Mouse (Mus musculus): ENCODE results near the gene Arhgap45.

Arhgap45 gene

DNA sequence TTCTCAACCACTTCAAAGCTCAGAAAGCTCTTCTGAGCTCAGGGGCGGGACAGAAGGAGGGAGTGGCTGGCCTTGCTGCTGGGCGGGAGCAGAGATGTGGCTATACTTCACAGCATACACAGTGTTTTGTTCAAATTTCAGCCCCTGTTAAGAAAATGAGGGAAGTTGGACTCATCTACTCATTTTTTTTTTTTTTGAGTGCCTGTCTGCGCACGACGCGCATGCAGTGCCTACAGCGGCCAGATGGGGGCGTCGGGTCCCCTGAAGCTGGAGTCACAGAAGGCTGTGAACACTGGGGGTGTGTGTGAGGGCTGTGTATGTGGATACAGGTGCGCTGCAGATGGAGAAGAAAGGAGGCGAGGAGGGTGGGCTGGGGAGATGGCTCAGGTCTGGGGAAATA, 29.5 kb upstream of the Arhgap45 start:
- peak; percentile 96 for DNase-seq (ENCODE audit: low read depth)

GRCm38 (mm10) chr10:79987771-79988505, 28.5 kb upstream of the Arhgap45 start:
- peak; percentile 44 for DNase-seq (ENCODE audit: low read depth)

DNA sequence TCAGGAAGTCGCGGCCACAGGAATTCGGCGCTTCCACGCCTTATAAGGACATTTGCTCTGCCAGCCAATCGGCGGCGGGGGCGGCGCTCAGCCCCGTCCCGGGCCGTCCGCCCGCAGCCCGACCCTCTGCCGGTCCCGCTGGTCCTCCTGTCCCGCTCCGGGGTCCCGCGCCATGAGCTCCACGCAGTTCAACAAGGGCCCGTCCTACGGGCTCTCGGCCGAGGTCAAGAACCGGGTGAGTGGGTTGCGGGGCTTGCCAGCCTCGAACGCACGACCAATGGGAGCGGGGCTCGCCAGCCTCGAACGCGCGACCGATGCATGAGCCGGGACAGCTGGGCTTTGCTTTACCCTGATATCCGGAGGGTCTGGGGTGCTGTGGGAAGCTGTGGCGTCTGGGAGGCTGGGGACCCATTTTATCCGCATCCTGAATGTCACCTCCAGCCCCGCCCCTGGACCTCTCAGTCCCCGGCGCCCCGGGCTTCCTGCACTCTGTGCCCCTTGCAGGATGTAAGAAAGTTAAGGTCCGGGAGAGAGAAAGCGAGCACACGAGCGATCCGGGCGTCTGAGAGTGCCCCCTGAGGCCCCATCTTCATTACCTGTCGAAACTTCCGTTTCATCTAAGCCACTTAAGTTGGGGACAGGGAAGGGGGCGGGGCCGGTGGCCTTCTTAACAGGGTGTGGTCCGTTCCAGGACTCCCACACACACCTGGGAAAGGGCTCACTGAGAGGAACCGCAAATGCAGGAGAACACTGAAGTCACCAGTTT, 27.8 kb upstream of the Arhgap45 start, which contains the start of gene Cnn2:
Cnn2 (plus strand) TSS at position 79 of the 766 bp plus-strand sequence.
- DNase-seq (ENCODE audit: low read depth): peak; percentile 63

DNA sequence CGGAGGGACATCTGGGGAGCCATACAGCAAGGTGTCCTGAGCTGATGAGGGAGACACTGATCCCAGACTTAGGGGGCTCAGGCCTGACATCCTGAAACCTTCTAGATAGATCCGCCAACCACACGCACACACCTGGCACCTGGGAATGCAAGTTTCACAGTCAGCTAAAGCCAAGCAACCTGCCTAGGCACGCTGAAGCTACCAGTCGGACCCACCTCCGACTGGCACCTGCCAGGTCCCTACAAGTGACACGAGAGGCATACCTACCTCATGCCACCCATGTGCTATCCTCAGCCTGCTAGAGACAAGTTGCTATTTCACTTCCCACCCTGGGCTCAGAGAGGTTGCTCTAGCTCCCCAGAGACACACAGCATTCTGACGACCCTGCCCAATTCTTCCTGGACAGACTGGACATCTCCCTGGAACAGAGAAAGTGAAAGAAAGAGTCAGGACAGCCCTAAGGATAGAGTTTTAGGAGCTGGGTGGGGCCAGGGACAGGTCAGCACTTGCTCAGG, 27.1 kb upstream of the Arhgap45 start:
- no peak for DNase-seq (ENCODE audit: low read depth)

GRCm38 (mm10) chr10:79989870-79990269, 26.6 kb upstream of the Arhgap45 start:
- DNase-seq (ENCODE audit: low read depth): no peak

DNA sequence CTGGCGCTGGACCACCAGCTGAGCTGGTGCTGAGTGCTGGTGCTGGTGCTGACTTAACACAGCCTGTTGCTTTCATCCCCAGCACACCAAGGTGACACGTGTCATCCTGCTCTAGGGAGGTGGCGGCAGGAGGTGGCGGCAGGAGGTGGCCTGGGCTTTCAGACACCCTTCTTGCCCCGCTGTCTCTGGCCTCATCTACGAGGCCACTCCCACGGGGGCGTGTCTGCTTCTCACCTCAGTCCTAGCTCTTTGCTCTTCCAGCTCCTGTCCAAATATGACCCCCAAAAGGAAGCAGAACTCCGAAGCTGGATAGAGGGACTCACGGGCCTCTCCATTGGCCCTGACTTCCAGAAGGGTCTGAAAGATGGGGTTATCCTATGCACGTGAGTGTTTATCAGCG, 25.4 kb upstream of the Arhgap45 start:
- DNase-seq (ENCODE audit: low read depth): peak; percentile 29

DNA sequence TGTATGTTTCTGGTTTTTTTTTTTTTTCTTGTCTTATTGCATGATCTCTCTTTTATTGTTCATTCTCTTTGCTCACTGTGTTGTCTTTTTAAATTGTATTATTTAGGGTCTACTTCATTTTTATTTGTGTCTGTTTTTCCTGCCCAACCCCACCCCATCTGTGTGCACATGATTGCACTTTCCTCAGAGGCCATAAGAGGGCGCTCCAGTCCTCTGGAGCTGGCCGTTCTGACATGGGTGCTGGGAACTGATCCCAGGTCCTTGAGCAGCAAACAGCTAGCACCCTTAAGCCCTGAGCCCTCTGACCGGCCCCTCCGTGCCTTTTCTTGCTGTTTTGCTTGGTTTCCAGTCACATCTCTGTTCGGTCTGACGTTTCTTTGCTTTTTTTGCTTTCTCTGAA, 24.9 kb upstream of the Arhgap45 start:
- DNase-seq (ENCODE audit: low read depth): peak; percentile 48

- DNase-seq (ENCODE audit: low read depth): peak; percentile 73
Observed at GRCm38 (mm10) chr10:79994397-79995115, 21.9 kb upstream of the Arhgap45 start.

GRCm38 (mm10) chr10:79995636-79996035, 20.8 kb upstream of the Arhgap45 start:
- DNase-seq (ENCODE audit: low read depth): peak; percentile 51

DNA sequence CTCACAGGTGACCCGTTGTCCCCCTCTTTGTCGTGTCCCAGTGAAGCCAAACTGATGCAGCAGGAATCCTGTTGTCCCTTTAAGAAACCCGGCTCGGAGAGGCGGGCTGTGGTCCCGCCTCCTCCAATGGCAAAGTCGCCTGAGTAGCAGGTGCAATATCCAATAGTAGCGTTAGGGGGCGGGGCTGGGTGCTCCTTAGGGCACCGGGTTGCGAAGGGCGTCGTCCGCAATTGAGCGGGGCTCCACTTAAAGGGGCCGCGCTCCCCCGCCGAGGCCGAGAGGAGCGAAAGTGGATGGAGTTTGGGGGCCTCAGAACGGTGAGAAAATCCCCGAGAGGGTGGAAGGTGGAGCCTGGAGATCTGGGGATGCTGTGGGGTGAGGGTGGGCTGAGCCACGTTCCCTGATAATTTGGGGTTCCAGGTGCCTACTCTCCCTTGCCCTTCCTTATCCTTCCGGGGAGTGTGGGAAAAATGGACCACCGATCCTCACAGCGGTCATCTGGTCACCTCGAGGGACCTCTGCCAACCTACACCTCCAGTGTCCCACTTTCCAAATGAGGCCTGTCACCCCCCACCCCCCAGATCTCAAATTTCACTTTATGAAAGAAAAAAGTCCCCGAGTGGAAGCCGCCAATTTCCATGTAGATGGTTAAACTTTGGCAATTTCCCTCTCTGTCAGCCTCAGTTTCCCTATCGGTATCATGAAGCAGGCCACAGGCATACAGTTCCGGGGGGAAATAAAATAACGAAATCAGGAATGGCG, 20.0 kb upstream of the Arhgap45 start, which contains the start of gene Abca7:
Abca7 (plus strand) TSS at position 223 of the 762 bp plus-strand sequence.
- peak; percentile 96 for DNase-seq (ENCODE audit: low read depth)

GRCm38 (mm10) chr10:79997034-79997760, 19.3 kb upstream of the Arhgap45 start:
- DNase-seq (ENCODE audit: low read depth): peak; percentile 64

DNA sequence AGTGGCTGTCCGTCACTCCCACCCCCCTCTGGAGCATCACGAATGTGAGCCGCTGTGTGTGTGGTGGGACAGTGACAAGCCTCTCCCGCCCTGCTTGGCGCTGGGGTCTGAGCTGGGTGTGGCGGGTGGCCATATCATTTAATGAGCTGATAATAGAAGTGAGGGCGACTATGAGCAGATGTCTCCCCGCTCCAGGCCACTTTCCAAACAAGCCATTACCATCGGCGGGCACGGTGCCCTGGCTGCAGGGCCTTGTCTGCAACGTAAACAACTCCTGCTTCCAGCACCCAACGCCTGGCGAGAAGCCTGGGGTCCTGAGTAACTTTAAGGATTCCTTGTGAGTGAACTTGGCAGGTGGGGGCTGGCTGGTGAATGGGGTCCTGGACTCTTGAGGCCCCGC, 18.6 kb upstream of the Arhgap45 start:
- no peak for DNase-seq (ENCODE audit: low read depth)

GRCm38 (mm10) chr10:80001945-80002344, 14.5 kb upstream of the Arhgap45 start:
- DNase-seq (ENCODE audit: low read depth): no peak

DNA sequence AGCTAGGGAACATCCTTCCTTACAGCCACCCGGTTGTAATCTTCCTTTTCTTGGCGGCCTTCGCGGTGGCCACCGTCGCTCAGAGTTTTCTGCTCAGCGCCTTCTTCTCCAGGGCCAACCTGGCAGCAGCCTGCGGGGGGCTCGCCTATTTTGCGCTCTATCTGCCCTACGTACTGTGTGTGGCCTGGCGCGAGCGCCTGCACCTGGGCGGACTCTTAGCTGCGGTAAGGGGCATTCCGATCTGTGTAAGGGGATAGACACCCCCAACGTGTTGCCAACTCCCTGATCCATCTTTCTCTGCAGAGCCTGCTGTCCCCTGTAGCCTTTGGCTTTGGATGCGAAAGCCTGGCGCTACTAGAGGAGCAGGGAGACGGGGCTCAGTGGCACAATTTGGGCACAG, 13.6 kb upstream of the Arhgap45 start:
- no peak for DNase-seq (ENCODE audit: low read depth)

DNA sequence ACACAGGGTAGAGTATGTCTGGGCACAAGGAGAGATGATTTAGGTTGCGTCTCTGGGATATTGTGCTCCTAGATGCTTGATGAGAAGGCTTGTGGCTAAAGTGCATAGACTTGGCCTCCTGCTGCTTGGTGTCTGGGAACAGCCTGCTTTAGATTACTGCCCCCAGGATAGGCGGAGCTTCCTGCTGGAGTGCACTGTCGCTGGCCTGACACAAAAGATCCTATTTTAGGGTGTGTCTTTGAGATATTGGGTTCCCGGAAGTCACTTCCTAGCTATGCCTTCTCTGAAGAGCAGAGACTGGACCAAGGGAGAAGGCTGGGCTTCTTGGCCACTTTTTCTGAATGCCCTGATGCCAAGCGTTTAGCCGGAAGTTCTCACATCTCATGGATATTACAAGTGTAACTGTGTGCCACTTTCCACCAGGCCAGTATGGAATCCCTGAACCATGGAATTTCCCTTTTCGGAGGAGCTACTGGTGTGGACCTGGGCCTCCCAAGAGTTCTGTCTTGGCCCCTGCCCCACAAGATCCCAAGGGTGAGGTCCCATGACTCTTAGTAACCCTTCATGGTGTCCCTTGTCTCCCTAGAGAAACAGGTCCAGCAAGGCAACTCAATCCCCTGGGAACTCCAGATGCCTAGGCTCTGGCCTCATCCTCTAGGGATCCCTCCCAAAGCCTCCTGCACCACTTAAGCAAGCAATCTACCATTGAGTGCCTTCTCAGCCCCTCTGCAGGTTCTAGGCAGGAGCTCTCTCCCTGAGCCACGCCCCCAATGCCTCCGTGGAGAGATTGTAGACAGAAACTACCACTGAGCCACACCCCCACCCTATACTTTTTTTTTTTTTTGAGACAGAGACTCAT, 12.8 kb upstream of the Arhgap45 start:
- no peak for DNase-seq (ENCODE audit: low read depth)

DNA sequence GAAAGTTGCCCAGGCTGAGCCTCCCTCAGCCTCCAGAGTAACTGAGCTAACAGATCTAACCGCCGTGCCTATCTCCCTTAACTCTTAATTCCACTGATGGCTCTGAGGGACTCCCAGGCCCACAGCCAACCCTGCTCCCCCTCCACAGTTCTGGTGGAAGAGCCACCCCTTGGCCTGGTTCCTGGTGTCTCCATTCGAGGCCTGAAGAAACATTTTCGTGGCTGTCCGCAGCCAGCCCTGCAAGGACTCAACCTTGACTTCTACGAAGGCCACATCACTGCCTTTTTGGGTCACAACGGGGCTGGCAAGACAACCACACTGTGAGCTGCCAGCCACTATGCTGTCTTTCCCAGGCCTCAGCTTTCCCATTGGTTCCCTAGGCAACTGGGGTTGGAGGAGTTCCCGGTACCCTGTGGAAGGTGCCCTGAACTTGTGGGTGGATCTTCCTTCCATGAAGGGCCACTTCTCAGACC, 12.2 kb upstream of the Arhgap45 start:
- no peak for DNase-seq (ENCODE audit: low read depth)

DNA sequence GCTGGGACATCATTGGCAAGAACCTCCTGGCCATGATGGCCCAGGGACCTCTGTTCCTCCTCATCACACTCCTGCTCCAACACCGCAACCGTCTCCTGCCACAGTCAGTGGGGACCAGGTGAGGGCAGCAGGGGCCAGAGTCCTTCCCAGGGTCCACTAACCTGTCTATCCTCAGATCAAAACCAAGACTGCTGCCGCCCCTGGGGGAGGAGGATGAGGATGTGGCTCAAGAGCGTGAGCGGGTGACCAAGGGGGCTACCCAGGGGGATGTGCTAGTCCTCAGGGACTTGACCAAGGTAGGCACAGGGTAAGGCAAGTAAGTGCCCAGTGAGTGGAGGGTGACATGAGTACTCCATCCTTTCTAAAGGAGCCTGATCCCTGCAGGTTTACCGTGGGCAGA, 4.7 kb upstream of the Arhgap45 start:
- no peak for DNase-seq (ENCODE audit: low read depth)

- DNase-seq (ENCODE audit: low read depth): no peak
Observed at GRCm38 (mm10) chr10:80013609-80014008, 2.8 kb upstream of the Arhgap45 start.

DNA sequence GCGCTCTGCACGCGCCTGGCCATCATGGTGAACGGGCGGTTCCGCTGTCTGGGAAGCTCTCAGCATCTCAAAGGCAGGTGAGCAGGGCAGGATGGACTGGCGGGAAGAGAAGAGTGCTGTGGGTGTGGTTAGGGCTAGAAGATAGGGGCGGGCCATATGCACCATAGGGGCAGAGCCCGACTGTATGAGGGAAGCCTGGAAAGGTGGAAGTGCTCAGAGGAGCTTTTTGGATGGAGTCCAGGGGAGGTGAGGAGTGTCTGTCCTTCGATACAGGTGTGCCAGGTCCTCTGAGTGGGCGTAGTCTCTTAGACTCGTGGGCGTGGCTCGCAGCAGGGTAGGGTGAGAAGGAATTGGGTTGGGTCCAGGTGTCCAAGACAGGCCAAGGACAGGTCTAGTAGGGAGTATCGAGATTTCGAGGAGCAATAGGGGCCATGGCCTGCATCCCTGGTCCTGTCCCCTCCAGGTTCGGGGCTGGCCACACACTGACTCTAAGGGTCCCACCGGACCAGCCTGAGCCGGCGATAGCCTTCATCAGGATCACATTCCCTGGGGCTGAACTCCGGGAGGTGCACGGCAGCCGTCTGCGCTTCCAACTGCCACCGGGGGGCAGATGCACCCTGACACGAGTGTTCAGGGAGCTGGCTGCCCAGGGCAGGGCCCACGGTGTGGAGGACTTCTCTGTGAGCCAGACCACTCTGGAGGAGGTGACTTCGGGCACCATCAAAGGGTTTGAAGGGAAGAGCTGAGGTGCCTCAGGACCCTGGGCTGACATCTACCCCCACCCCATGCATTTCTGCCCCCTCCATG, 1.8 kb upstream of the Arhgap45 start:
- DNase-seq (ENCODE audit: low read depth): peak; percentile 39
